Mouse (Mus musculus) gastrocnemius, adult 2 months (tissue): ENCODE results near the gene Crybg1. TPM values are rescaled to one million over a fixed set of nuclear protein-coding genes. Genes with fewer than 3 reads are reported as not detected.

Source experiments
- DNase-seq: peaks from one replicate; pipeline ENCODE4 v3.0.0; 2022
- H3K27ac ChIP-seq: fragments of 200-600 bp; 2 replicates; pipeline ENCODE4 v1.8.1; 2022; ENCODE audit warnings: mild to moderate bottlenecking
- H3K4me3 ChIP-seq: fragments of 200-600 bp; 2 replicates; pipeline ENCODE4 v1.8.1; 2022; ENCODE audit warnings: mild to moderate bottlenecking, moderate library complexity
- CTCF ChIP-seq: fragments of 200-600 bp; IDR thresholded peaks from 2 replicates; pipeline ENCODE4 v1.8.1; 2022; ENCODE audit warnings: antibody characterized with exemption, mild to moderate bottlenecking, moderate library complexity
- intact Hi-C: fragments of 180-260 bp; cut with DNase I; formaldehyde crosslinking; loops from one replicate; pipeline ENCODE4 v1.15.1; 2025
- total RNA-seq, 2 experiments: library from RNA; stranded (reverse); gene quantifications; 2 replicates each; pipeline ENCODE4 v1.2.3; 2021

The Crybg1 gene
- total RNA-seq, 2 experiments from 2014 or later, result 1.0 to 1.3 TPM

- TF ChIP-seq CTCF, result no peak
- intact Hi-C loops, result no loop called here
These were observed 130.1 kb downstream of the Crybg1 start for GRCm38 (mm10) chr10:44018562-44018961.

GRCm38 (mm10) chr10:44015631-44016030 lies 133.0 kb downstream of the Crybg1 start:
- Histone ChIP-seq H3K27ac (no peak overlapping the region), H3K4me3 (no peak overlapping the region)
- intact Hi-C loops, result no loop called here
- no peak for DNase-seq
- TF ChIP-seq CTCF, result no peak

More at GRCm38 (mm10) chr10:44018562-44018961, 130.1 kb downstream of the Crybg1 start:
- DNase-seq, result no peak
- no peak overlapping the region for H3K4me3 ChIP-seq
- no peak overlapping the region for H3K27ac ChIP-seq

- H3K4me3 ChIP-seq, result no peak overlapping the region
- no peak for DNase-seq
- no peak for TF ChIP-seq CTCF
- H3K27ac ChIP-seq, result no peak overlapping the region
- intact Hi-C loops, result no loop called here
These were observed 134.8 kb downstream of the Crybg1 start for GRCm38 (mm10) chr10:44013885-44014284.

- Histone ChIP-seq H3K4me3 (no peak overlapping the region), H3K27ac (no peak overlapping the region)
- TF ChIP-seq CTCF, result no peak
- DNase-seq, result no peak
- intact Hi-C loops, result no loop called here
These were observed 137.2 kb downstream of the Crybg1 start for GRCm38 (mm10) chr10:44011408-44011807.

- intact Hi-C loops, result no loop called here
- no peak for TF ChIP-seq CTCF
- H3K27ac ChIP-seq, result no peak overlapping the region
- H3K4me3 ChIP-seq, result no peak overlapping the region
- no peak for DNase-seq
These were observed 139.8 kb downstream of the Crybg1 start for GRCm38 (mm10) chr10:44008808-44009207.

- H3K27ac ChIP-seq, result no peak overlapping the region
- no peak overlapping the region for H3K4me3 ChIP-seq
- no peak for DNase-seq
- no peak for TF ChIP-seq CTCF
- intact Hi-C loops, result no loop called here
These were observed 141.8 kb downstream of the Crybg1 start for GRCm38 (mm10) chr10:44006815-44007214.

GRCm38 (mm10) chr10:44005677-44006641 lies 142.7 kb downstream of the Crybg1 start:
- intact Hi-C loops, result no loop called here
- no peak for TF ChIP-seq CTCF
- no peak overlapping the region for H3K27ac ChIP-seq
- H3K4me3 ChIP-seq, result peak overlapping the region; percentile 62
- peak; percentile 49 for DNase-seq

GRCm38 (mm10) chr10:44004221-44004751 lies 144.4 kb downstream of the Crybg1 start:
- Histone ChIP-seq H3K27ac (peak overlapping the region; percentile 87), H3K4me3 (peak overlapping the region; percentile 94)
- intact Hi-C loops, result no loop called here
- TF ChIP-seq CTCF, result no peak
- peak; percentile 55 for DNase-seq

- peak; percentile 45 for TF ChIP-seq CTCF
- intact Hi-C loops, result no loop called here
- H3K27ac ChIP-seq, result peak overlapping the region; percentile 87
- H3K4me3 ChIP-seq, result peak overlapping the region; percentile 94
- peak; percentile 71 for DNase-seq
These were observed 145.0 kb downstream of the Crybg1 start for GRCm38 (mm10) chr10:44003551-44004151.

- intact Hi-C loops, result no loop called here
- DNase-seq, result no peak
- no peak for TF ChIP-seq CTCF
- Histone ChIP-seq H3K4me3 (peak overlapping the region; percentile 94), H3K27ac (peak overlapping the region; percentile 87)
These were observed 145.6 kb downstream of the Crybg1 start for GRCm38 (mm10) chr10:44002995-44003524.

GRCm38 (mm10) chr10:44002004-44002940 lies 146.4 kb downstream of the Crybg1 start:
- no peak for DNase-seq
- intact Hi-C loops, result no loop called here
- Histone ChIP-seq H3K4me3 (peak overlapping the region; percentile 94), H3K27ac (no peak overlapping the region)
- TF ChIP-seq CTCF, result peak; percentile 55
